Mouse (Mus musculus) neural tube, embryonic 15.5 days (tissue): Measurements from ENCODE around the gene F12. TPM values are rescaled to one million over a fixed set of nuclear protein-coding genes. Genes with fewer than 3 reads are reported as not detected.

Experiments used
- microRNA-seq: library from miRNA; unstranded; fragments of <30 nt; microRNA quantifications from one replicate; pipeline ENCODE4, GENCODE M21; 2017
- polyA plus RNA-seq: library from polyadenylated mRNA; unstranded; fragments of >200 nt; fragmentation: Nextera tagmentation; extraction: Ambion mirVana; gene quantifications from 2 replicates; pipeline ENCODE4 v1.2.1, GENCODE M21; 2015

The F12 gene
- polyA plus RNA-seq, 1 experiment from 2014 or later = 0.18 TPM

Small RNA genes lying within 50 kb of the gene (microRNA-seq; reads per million reads assigned to microRNA genes)
- gene Mir6943 = not detected

Other genes with a start within 250 kb of the F12 start
- gene Nsd1, start 217.0 kb downstream of the F12 start, polyA plus RNA-seq = 51.4 and 52.1 TPM in 2 replicates
- gene Prelid1, start 106.3 kb downstream of the F12 start, polyA plus RNA-seq = 311 and 344 TPM in 2 replicates
- 97.0 and 102 TPM in 2 replicates for gene Rab24, start 104.8 kb downstream of the F12 start, polyA plus RNA-seq
- 9.3 and 11.4 TPM in 2 replicates for gene Mxd3, start 97.0 kb downstream of the F12 start, polyA plus RNA-seq
- gene Lman2, start 64.0 kb downstream of the F12 start, polyA plus RNA-seq = 44.9 and 57.7 TPM in 2 replicates
- 0.81 and 2.6 TPM in 2 replicates for gene Rgs14, start 57.1 kb downstream of the F12 start, polyA plus RNA-seq
- gene Slc34a1, start 28.6 kb downstream of the F12 start, polyA plus RNA-seq = 0.20 TPM in 1 of 2 replicates, not detected in the other
- 0.50 and 1.4 TPM in 2 replicates for gene Pfn3, start 11.6 kb downstream of the F12 start, polyA plus RNA-seq
- 34.2 and 38.4 TPM in 2 replicates for gene Grk6, start 18.3 kb upstream of the F12 start, polyA plus RNA-seq
- gene Prr7, start 37.5 kb upstream of the F12 start, polyA plus RNA-seq = 4.2 and 5.8 TPM in 2 replicates
- 389 and 450 TPM in 2 replicates for gene Dbn1, start 61.3 kb upstream of the F12 start, polyA plus RNA-seq
- gene Pdlim7, start 86.9 kb upstream of the F12 start, polyA plus RNA-seq = 169 and 176 TPM in 2 replicates
- gene Dok3, start 102.5 kb upstream of the F12 start, polyA plus RNA-seq = 4.2 and 4.6 TPM in 2 replicates
- 48.8 and 53.1 TPM in 2 replicates for gene Ddx41, start 109.9 kb upstream of the F12 start, polyA plus RNA-seq
- gene Fam193b, start 144.3 kb upstream of the F12 start, polyA plus RNA-seq = 43.0 and 46.4 TPM in 2 replicates
- gene Tmed9, start 146.9 kb upstream of the F12 start, polyA plus RNA-seq = 110 and 121 TPM in 2 replicates
- gene B4galt7, start 173.1 kb upstream of the F12 start, polyA plus RNA-seq = 45.5 and 48.3 TPM in 2 replicates
- gene Caml, start 196.2 kb upstream of the F12 start, polyA plus RNA-seq = 102 and 117 TPM in 2 replicates
- 22.0 and 25.5 TPM in 2 replicates for gene Ddx46, start 208.2 kb upstream of the F12 start, polyA plus RNA-seq